Mouse (Mus musculus) neutrophil, adult 83 days (primary cell): ENCODE results near the gene Plekhj1. TPM values are rescaled to one million over a fixed set of nuclear protein-coding genes. Genes with fewer than 3 reads are reported as not detected.

Experiments
- total RNA-seq, 2 experiments: library from RNA; stranded (reverse); gene quantifications; one replicate each; pipeline ENCODE4 v1.2.4; 2023

The Plekhj1 gene
- 10 to 100 TPM; 70.8 to 77.6 TPM for total RNA-seq

DNA sequence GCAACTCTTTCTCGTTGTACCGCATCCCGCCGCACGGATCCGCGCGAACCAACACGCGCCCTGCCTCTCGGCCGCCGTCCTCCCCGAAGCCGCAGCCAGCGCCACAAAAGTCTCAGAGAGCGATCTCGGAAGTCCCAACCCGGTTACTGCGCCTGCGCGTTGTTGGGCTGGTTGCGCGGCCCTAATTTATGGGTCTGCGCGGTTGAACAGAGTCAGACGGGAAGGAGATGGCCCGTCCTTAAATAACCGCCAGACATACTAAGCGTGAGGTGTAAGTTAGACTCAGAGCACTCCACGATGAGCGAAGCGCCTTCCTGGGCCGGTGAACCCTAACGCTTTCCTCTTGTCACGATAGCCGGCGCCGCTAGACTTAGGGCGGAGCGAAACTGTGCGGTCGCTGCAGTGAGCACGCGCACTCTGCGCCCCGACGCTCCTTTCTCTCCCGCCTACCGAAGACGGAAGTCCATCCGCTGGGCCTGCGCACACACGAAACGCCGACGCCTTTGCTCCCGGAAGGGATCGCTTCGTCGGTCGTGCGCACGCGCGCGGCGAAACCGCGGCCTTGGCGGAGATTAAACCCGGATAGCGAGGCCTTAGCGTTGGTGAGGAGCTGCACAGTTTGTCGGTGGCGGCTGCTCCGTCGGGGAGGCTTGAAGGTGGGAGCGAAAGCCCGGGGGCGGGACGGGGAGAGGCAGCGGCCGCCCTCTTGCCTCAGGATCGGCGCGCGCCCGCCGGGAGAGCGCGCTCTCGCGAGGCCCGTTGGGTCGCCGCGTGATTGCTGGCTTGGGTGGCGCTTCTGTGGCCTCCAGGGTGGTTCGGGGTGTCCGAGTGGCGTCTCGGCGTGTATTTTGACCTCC, at the start of gene Plekhj1, which contains the start of gene Sf3a2:
TSS of gene Plekhj1 (minus strand) at position 477 of the 857 bp plus-strand sequence.
TSS of gene Sf3a2 (plus strand) at position 49 of the 857 bp plus-strand sequence.

DNA sequence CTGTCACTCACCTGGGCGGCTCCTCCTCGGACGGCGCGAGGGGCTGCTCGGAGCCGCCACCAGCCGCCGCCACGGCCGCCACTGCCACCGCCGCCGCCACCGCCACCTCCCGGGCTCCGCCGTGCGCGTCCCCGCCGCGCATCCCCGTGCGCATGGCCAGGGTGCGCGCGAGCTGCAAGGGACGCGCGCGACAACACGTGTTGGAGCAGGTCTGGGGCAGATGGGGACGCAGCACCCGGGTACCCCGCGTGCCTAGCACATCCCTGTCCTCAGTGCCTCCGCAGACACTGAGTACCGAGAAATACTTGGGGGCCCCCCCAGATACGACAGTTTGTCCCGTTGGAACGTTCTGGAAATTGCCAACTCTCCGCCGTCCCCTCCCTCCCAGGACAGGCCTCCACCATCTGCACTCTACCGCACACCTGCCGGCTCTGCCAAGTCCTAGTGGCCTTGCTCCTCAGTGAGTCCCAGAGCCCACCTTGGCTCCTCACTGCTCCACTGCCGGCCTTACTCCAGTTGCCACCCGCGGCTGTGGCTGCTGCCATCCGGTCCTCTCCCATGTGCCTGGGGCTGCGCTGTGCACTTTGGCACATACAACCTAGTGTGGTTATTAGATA, 45.6 kb upstream of the Plekhj1 start, which contains the start of gene Lingo3:
TSS of gene Lingo3 (minus strand) at position 109 of the 617 bp plus-strand sequence.

DNA sequence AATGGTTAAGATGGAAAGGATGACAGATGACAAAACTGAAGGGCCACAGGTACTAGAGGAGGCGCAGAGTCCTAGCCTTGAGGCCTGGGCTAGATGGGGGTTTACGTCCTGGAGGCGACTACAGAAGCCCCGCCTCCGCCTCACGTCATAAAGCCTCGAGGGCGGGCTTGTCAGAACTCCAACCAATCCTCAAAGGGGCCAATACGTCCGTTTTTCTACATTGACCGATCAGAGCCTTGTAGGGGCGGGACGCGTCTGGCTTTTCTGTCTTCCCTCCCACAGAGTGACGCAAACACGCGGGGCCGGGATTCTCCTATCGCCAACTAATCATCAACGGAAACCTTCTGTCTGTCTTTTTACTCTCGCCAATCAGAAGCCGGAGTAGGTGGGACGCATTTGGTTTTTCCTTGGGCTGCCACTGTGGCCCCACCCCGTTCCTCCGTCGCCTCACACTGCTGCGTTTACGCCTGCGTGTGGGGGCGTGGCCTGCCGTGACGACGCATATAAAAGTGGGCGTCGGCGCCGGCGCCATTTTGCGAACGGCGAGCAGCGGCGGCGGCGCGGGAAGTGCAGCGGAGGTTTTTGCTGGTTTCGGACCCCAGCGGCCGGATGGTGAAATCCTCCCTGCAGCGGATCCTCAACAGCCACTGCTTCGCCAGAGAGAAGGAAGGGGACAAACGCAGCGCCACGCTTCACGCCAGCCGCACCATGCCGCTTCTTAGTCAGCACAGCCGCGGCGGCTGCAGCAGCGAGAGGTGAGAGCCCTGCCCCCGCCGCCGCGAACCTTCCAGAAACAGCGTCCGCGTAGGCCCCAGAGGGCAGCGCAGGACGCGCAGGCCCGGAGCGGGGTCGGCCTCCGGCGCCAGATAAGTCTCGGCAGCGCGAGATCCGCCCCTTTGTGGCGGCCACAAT, 28.0 kb upstream of the Plekhj1 start, which contains the start of gene Oaz1:
TSS of gene Oaz1 (plus strand) at position 506 of the 912 bp plus-strand sequence.

DNA sequence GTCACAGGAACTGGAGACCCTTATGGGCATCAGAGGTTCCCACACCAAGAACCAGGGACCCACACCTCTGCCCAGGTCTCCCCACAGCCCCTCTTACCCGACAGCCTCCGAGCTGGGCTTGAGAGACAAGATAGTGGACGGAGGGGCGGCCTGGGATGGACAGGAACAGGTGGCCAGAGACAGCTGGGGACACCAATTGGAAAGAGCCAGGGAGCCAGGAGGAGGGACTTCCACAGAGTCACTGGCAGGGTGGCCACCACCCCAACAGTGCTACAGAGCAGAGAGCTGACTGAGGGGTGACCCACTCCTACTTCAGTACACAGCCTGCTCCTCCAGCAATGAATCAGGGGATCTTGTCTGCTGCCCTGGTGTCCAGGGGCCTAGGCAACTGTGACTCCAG, 14.9 kb upstream of the Plekhj1 start, which contains the start of gene Jsrp1:
TSS of gene Jsrp1 (minus strand) at position 133 of the 400 bp plus-strand sequence.

DNA sequence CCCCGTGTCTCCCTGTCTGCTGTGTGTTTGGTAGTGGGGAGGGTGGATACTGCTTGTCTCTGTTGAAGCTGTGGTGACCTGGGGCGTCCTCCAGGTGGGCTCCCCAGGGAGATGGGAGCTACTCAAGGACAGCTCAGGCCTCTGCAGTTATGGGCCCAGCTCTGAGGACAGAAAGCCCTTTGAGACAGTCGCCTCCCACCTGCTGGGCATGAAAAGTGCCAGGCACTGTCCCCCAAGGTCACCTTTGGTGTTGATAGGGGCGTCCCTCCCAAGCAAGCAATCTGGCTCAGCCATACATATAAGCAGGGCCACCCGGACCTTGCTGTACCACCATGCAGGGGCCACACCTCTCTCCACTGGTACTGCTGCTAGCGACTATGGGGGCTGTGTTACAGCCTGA, 6.5 kb upstream of the Plekhj1 start, which contains the start of gene Amh:
TSS of gene Amh (plus strand) at position 328 of the 400 bp plus-strand sequence.

DNA sequence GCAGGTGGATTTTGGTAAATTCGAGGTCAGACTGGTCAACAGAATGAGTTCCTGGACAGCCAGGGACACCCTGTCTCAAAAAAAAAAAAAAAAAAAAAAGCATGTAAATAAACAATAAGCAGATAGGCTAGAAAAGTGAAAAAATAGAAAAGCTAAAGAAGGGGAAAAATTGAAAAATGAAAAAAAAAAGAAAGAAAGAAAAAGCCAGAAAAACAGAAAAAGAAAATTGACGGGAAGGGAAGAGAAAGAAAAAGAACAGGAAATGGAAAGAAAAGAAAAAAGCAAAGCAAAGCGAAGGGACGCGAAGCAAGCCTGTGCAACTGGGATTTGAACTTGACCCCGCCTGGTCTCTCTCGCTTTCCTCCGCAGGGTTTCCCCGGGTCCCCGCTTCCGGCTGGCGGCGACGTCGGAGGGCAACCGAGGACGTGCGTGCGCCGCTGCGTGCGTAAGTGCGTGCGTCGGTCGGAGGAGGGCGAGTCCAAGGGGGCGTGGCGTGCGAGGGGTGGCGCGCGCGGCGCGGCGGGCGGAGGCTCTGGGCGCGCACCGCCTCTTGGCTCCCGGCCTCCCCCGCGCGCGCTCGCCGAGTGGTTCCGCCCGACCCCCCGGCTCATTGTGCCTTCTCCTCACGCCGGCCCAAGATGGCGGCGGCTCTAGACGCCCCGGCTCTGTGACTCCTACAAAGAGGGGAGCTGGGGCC, 43.7 kb downstream of the Plekhj1 start, which contains the start of gene Dot1l:
TSS of gene Dot1l (plus strand) at position 613 of the 697 bp plus-strand sequence.

Other genes starting within 250 kb of the Plekhj1 start
- gene Rexo1, start 237.1 kb downstream of the Plekhj1 start, total RNA-seq, result 10 to 100 TPM; 55.9 to 56.9 TPM
- gene Klf16, start 221.3 kb downstream of the Plekhj1 start, total RNA-seq, result 10 to 100 TPM in 1 of 2 experiments, 1 to 10 TPM in 1; 8.4 to 10.7 TPM
- gene Abhd17a, start 208.3 kb downstream of the Plekhj1 start, total RNA-seq, result 10 to 100 TPM; 40.9 to 44.3 TPM
- 10 to 100 TPM; 11.1 to 12.5 TPM for gene Scamp4, start 195.8 kb downstream of the Plekhj1 start, total RNA-seq
- 1 to 10 TPM; 1.3 to 2.9 TPM for gene Adat3, start 195.7 kb downstream of the Plekhj1 start, total RNA-seq
- gene Gm49322, start 192.6 kb downstream of the Plekhj1 start, total RNA-seq, result under 1 TPM; 0.29 to 0.70 TPM
- 100 to 1,000 TPM in 1 of 2 experiments, 10 to 100 TPM in 1; 96.3 to 120 TPM for gene Csnk1g2, start 175.8 kb downstream of the Plekhj1 start, total RNA-seq
- 10 to 100 TPM; 19.2 to 23.8 TPM for gene Btbd2, start 141.6 kb downstream of the Plekhj1 start, total RNA-seq
- 100 to 1,000 TPM; 187 to 191 TPM for gene Mknk2, start 120.5 kb downstream of the Plekhj1 start, total RNA-seq
- 100 to 1,000 TPM; 124 TPM for gene Mob3a, start 96.6 kb downstream of the Plekhj1 start, total RNA-seq
- gene Izumo4, start 96.4 kb downstream of the Plekhj1 start, total RNA-seq, result 1 to 10 TPM; 8.5 to 10.0 TPM
- 10 to 100 TPM; 91.5 to 95.8 TPM for gene Ap3d1, start 56.4 kb downstream of the Plekhj1 start, total RNA-seq
- 10 to 100 TPM; 30.9 to 33.4 TPM for gene Dot1l, start 43.4 kb downstream of the Plekhj1 start, total RNA-seq
- 10 to 100 TPM; 44.1 to 48.2 TPM for gene Sf3a2, start 428 bp downstream of the Plekhj1 start, total RNA-seq
- gene Amh, start 6.6 kb upstream of the Plekhj1 start, total RNA-seq, result 1 to 10 TPM in 1 of 2 experiments, under 1 TPM in 1; 0.94 to 1.1 TPM
- gene Jsrp1, start 14.9 kb upstream of the Plekhj1 start, total RNA-seq, result not detected
- gene Oaz1, start 28.0 kb upstream of the Plekhj1 start, total RNA-seq, result 100 to 1,000 TPM; 551 to 600 TPM
- not detected for gene Lingo3, start 45.4 kb upstream of the Plekhj1 start, total RNA-seq
- gene Lsm7, start 56.6 kb upstream of the Plekhj1 start, total RNA-seq, result 10 to 100 TPM; 14.4 to 14.7 TPM
- 10 to 100 TPM; 23.9 to 34.6 TPM for gene Sppl2b, start 56.6 kb upstream of the Plekhj1 start, total RNA-seq
- not detected for gene Tmprss9, start 73.2 kb upstream of the Plekhj1 start, total RNA-seq
- gene Timm13, start 102.3 kb upstream of the Plekhj1 start, total RNA-seq, result 10 to 100 TPM; 46.4 to 48.9 TPM
- 10 to 100 TPM; 22.0 to 24.2 TPM for gene Lmnb2, start 119.6 kb upstream of the Plekhj1 start, total RNA-seq
- 10 to 100 TPM; 27.4 to 30.8 TPM for gene Gadd45b, start 131.4 kb upstream of the Plekhj1 start, total RNA-seq
- under 1 TPM; 0.59 to 0.68 TPM for gene Gng7, start 216.3 kb upstream of the Plekhj1 start, total RNA-seq
- gene Diras1, start 227.0 kb upstream of the Plekhj1 start, total RNA-seq, result not detected
- gene Slc39a3, start 238.8 kb upstream of the Plekhj1 start, total RNA-seq, result 10 to 100 TPM; 11.2 to 13.3 TPM